Mouse (Mus musculus) hindbrain, embryonic 11.5 days (tissue): Measurements from ENCODE around the gene Nrros. TPM values are rescaled to one million over a fixed set of nuclear protein-coding genes. Genes with fewer than 3 reads are reported as not detected.
A peak's percentile ranks its signal among the peaks of the same experiment; 100 is the strongest.

Source experiments
- ATAC-seq: fragments of 200-750 bp; cut with Nextera tagmentation; 2 replicates; pipeline ENCODE4 v1.8.0; 2017; ENCODE audit warnings: mild to moderate bottlenecking, moderate TSS enrichment, moderate library complexity; ENCODE audit not compliant: low FRiP score
- DNase-seq: peaks from one replicate; pipeline ENCODE4 v3.0.0-alpha.2; 2015; ENCODE audit warnings: low spot score
- H3K27ac ChIP-seq: fragments of 300-500 bp; sonication (generic); 2 replicates; pipeline ENCODE4 v1.5.1; 2014; ENCODE audit warnings: mild to moderate bottlenecking, low read depth, low read length
- H3K27me3 ChIP-seq: fragments of 300-500 bp; sonication (generic); 2 replicates; pipeline ENCODE4 v1.6.1; 2014; ENCODE audit warnings: mild to moderate bottlenecking, low read length, moderate library complexity, mixed read lengths; ENCODE audit not compliant: control insufficient read depth, insufficient read depth
- H3K36me3 ChIP-seq: fragments of 300-500 bp; sonication (generic); 2 replicates; pipeline ENCODE4 v1.6.1; 2014; ENCODE audit warnings: mild to moderate bottlenecking, low read length, moderate library complexity, mixed read lengths; ENCODE audit not compliant: control insufficient read depth, insufficient read depth
- H3K4me1 ChIP-seq: fragments of 300-500 bp; sonication (generic); replicated peaks from 2 replicates; pipeline ENCODE4 v1.6.1; 2014; ENCODE audit warnings: low read length, mixed read lengths; ENCODE audit not compliant: control insufficient read depth, insufficient read depth
- H3K4me2 ChIP-seq: fragments of 300-500 bp; sonication (generic); replicated peaks from 2 replicates; pipeline ENCODE4 v1.6.1; 2014; ENCODE audit warnings: mild to moderate bottlenecking, low read depth, low read length
- H3K4me3 ChIP-seq: fragments of 300-500 bp; sonication (generic); 2 replicates; pipeline ENCODE4 v1.5.1; 2014; ENCODE audit warnings: low read depth, low read length
- H3K9ac ChIP-seq: fragments of 300-500 bp; sonication (generic); 2 replicates; pipeline ENCODE4 v1.6.1; 2014; ENCODE audit warnings: low read depth, low read length
- H3K9me3 ChIP-seq: fragments of 300-500 bp; sonication (generic); 2 replicates; pipeline ENCODE4 v1.6.1; 2016; ENCODE audit warnings: low read length; ENCODE audit not compliant: control insufficient read depth
- WGBS: fragments of 180-500 bp; shearing (Covaris S2); extraction: QIAGEN DNeasy Blood & Tissue Kit; methylation state at CpG from one replicate; pipeline ENCODE4 v1.1.7; 2014; 5-methylcytosine and 5-hydroxymethylcytosine counted together
- polyA plus RNA-seq: library from polyadenylated mRNA; unstranded; fragments of >200 nt; fragmentation: Nextera tagmentation; extraction: Ambion mirVana; gene quantifications from 2 replicates; pipeline ENCODE4 v1.2.1, GENCODE M21; 2014

The Nrros gene
- polyA plus RNA-seq, 1 experiment from 2014 or later = 8.7 TPM

DNA sequence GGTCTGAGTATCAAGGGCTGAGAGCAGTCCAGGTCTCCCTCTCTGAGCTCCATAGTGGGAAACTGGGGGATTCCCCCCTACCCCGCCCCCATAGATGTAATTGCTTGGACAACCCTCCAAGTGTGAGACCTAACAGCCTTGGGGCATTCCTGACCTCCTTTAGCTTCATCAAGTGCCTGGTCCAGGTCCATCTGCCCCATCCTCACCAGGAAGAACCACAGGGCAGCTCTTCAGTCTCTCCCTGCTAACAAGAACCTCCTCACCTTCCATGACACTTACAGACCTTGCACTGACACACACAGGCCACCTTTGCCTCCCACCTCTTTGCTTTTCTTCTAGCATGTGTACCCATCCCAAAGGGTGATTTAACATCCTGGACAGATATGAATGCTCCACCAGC, 11.4 kb downstream of the Nrros start:
- 89% methylated on average over 1 of the region's 1 CpGs for WGBS
- ATAC-seq (no peak), DNase-seq (no peak)
- Histone ChIP-seq H3K4me1 (no peaks in the 10 kb centered on the region), H3K9ac (no peak overlapping the region), H3K4me3 (no peak overlapping the region), H3K36me3 (no peaks in the 10 kb centered on the region), H3K27ac (no peak overlapping the region), H3K9me3 (no peaks in the 10 kb centered on the region), H3K27me3 (no peaks in the 10 kb centered on the region), H3K4me2 (no peak overlapping the region)

DNA sequence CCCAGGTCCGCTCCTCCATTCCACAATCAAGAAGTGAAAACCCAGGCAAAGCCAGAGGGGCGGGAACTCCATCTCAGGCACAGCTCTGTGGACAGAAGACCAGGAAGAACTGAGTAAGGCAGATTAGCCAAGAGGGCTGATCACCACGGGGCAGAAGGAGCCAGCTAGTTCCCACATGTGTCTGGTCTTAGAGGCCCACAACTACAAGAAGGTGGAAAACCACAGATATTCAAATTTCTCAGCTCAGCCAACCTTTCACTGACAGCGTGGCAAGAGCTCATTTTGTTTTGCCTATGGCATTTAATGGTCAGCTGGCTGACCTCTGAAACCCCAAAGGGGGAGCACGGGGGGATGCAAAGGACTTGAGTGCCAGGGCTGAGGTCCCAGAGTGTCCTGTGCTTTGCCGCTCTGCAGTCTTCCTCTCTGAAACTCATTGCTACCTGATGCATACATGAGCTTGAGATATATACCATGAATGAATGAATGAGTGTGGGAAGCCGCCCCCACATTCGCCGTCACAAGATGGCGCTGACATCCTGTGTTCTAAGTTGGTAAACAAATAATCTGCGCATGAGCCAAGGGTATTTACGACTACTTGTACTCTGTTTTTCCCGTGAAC, 17.7 kb downstream of the Nrros start:
- H3K4me3 ChIP-seq = no peak overlapping the region
- H3K4me2 ChIP-seq = no peak overlapping the region
- peak; percentile 17 for DNase-seq

GRCm38 (mm10) chr16:32144592-32144991, 20.8 kb downstream of the Nrros start:
- ATAC-seq (no peak), DNase-seq (no peak)
- Histone ChIP-seq H3K4me2 (no peak overlapping the region), H3K36me3 (no peaks in the 10 kb centered on the region), H3K4me1 (no peaks in the 10 kb centered on the region), H3K9ac (no peak overlapping the region), H3K4me3 (no peak overlapping the region), H3K27me3 (no peaks in the 10 kb centered on the region), H3K27ac (no peak overlapping the region), H3K9me3 (no peaks in the 10 kb centered on the region)
- 94% methylated on average over 17 of the region's 17 CpGs for WGBS

More for the DNA sequence above, 17.7 kb downstream of the Nrros start:
- H3K4me1 ChIP-seq = no peaks in the 10 kb centered on the region
- H3K27me3 ChIP-seq = no peaks in the 10 kb centered on the region
- no peaks in the 10 kb centered on the region for H3K36me3 ChIP-seq
- no peak overlapping the region for H3K9ac ChIP-seq
- ATAC-seq = no peak
- 58% methylated on average over 10 of the region's 13 CpGs for WGBS
- no peaks in the 10 kb centered on the region for H3K9me3 ChIP-seq
- H3K27ac ChIP-seq = no peak overlapping the region

- Histone ChIP-seq H3K36me3 (no peaks in the 10 kb centered on the region), H3K4me2 (no peak overlapping the region), H3K9me3 (no peaks in the 10 kb centered on the region), H3K9ac (no peak overlapping the region), H3K4me1 (no peaks in the 10 kb centered on the region), H3K4me3 (no peak overlapping the region), H3K27ac (no peak overlapping the region), H3K27me3 (no peaks in the 10 kb centered on the region)
- no peak for DNase-seq
- ATAC-seq = no peak
- WGBS = 96% methylated on average over 15 of the region's 15 CpGs
Observed at GRCm38 (mm10) chr16:32143766-32144165, 21.6 kb downstream of the Nrros start.

GRCm38 (mm10) chr16:32138954-32139353, 26.4 kb downstream of the Nrros start:
- Histone ChIP-seq H3K4me1 (no peaks in the 10 kb centered on the region), H3K4me2 (no peak overlapping the region), H3K27me3 (no peaks in the 10 kb centered on the region), H3K9ac (no peak overlapping the region), H3K27ac (no peak overlapping the region), H3K9me3 (no peaks in the 10 kb centered on the region), H3K36me3 (no peaks in the 10 kb centered on the region), H3K4me3 (no peak overlapping the region)
- no peak for DNase-seq
- 88% methylated on average over 1 of the region's 1 CpGs for WGBS
- ATAC-seq = no peak

GRCm38 (mm10) chr16:32135842-32136357, 29.5 kb downstream of the Nrros start:
- DNase-seq (no peak), ATAC-seq (no peak)
- no peak overlapping the region for H3K9ac ChIP-seq
- H3K27me3 ChIP-seq = no peaks in the 10 kb centered on the region
- H3K4me3 ChIP-seq = no peak overlapping the region
- H3K4me2 ChIP-seq = no peak overlapping the region
- H3K4me1 ChIP-seq = no peaks in the 10 kb centered on the region
- H3K9me3 ChIP-seq = no peaks in the 10 kb centered on the region
- WGBS = 79% methylated on average over 7 of the region's 7 CpGs
- no peak overlapping the region for H3K27ac ChIP-seq
- no peaks in the 10 kb centered on the region for H3K36me3 ChIP-seq

DNA sequence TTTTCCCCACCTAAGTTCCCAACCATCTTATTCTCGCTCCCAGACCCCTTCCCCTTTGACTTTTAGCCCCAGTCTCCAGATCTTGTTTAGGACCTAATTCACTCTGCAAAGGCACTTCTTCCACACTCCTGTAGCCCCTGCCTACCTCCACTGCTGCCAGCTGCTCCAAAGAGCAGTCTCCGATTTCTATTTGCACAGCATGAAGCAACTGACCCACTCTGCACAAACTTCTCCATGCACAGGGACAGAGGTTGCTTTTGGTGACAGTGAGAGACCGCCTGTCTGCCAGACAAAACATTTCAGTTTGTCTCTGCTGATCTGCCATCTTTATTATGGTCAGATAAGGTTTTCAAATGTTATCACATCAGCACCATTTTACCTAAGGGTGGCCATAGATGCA, 32.2 kb downstream of the Nrros start:
- Histone ChIP-seq H3K9ac (no peak overlapping the region), H3K4me1 (no peaks in the 10 kb centered on the region), H3K27me3 (no peaks in the 10 kb centered on the region), H3K9me3 (no peaks in the 10 kb centered on the region), H3K36me3 (no peaks in the 10 kb centered on the region), H3K27ac (no peak overlapping the region), H3K4me3 (no peak overlapping the region), H3K4me2 (no peak overlapping the region)
- no peak for ATAC-seq
- 81% methylated on average over 3 of the region's 3 CpGs for WGBS
- DNase-seq = no peak

DNA sequence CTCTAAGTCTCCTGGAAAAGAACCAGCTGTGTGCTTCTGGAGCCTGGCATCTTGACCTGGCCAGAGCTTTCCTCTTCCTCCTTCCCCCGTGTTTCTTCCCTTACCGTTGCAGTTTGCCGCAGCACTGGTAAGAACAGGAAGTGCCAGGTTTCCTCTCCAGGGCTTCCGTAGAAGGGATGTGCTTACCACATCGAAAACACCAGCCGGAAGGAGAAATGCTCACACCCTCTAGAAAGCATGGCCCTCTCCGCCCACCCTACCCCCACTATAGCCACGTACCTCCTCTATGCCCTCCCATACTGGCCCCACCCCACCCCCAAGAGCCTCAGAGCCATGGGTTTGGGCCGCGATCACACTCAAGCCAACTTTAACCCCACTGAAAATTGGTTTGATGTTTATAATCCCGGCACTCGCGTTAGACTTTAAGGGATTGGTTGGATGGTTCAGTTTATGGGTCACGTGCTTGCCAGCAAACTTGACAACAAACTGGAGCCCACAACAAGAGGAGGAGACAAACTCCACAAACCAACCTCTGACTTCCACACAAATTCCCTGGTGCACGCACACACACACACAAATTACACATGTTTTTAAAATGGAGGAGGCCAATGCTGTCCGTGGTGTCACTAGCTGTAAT, 35.1 kb downstream of the Nrros start:
- Histone ChIP-seq H3K27ac (no peak overlapping the region), H3K4me2 (no peak overlapping the region), H3K9ac (no peak overlapping the region), H3K36me3 (no peaks in the 10 kb centered on the region), H3K27me3 (no peaks in the 10 kb centered on the region), H3K4me3 (no peak overlapping the region), H3K4me1 (no peaks in the 10 kb centered on the region), H3K9me3 (no peaks in the 10 kb centered on the region)
- no peak for ATAC-seq
- WGBS = 72% methylated on average over 16 of the region's 16 CpGs
- DNase-seq = no peak
